Mouse (Mus musculus) spleen, postnatal 4 days (tissue): ENCODE measurements around the gene Mxra7.
"Not testable (repeated sequence)": the region's sequence is repeated elsewhere in the genome, so short reads cannot be mapped to it uniquely, and the experiment has no call there.

ENCODE experiments used
- DNase-seq, 2 experiments: peaks; one replicate each; pipeline ENCODE4 v3.0.0; 2022; ENCODE audit warnings: low spot score in 2 of 2

The Mxra7 gene

GRCm38 (mm10) chr11:116847187-116848085 is 19.6 kb upstream of the Mxra7 start:
- DNase-seq, result no peak

- DNase-seq, result no peak
Measured at GRCm38 (mm10) chr11:116846593-116847181, 18.8 kb upstream of the Mxra7 start.

- DNase-seq, result peak; percentile 97
Measured at GRCm38 (mm10) chr11:116843261-116844233, 15.7 kb upstream of the Mxra7 start, which contains the start of the genes Mettl23 and Jmjd6. Gene Mettl23, plus strand, starts transcription at chr11:116843278. Gene Jmjd6, minus strand, starts transcription at chr11:116843449.

GRCm38 (mm10) chr11:116842531-116843260 is 14.8 kb upstream of the Mxra7 start:
- DNase-seq, result peak; percentile 69 to 85

- no peak for DNase-seq
Measured at GRCm38 (mm10) chr11:116840748-116841147, 12.9 kb upstream of the Mxra7 start.

GRCm38 (mm10) chr11:116839601-116840000 is 11.8 kb upstream of the Mxra7 start:
- no peak for DNase-seq

GRCm38 (mm10) chr11:116838936-116839335 is 11.1 kb upstream of the Mxra7 start:
- DNase-seq, result no peak

GRCm38 (mm10) chr11:116837441-116837840 is 9.6 kb upstream of the Mxra7 start:
- DNase-seq, result no peak

GRCm38 (mm10) chr11:116836283-116836682 is 8.4 kb upstream of the Mxra7 start:
- DNase-seq, result no peak

GRCm38 (mm10) chr11:116834954-116835353 is 7.1 kb upstream of the Mxra7 start:
- no peak for DNase-seq

GRCm38 (mm10) chr11:116832172-116832685 is 4.4 kb upstream of the Mxra7 start:
- DNase-seq, result no peak

GRCm38 (mm10) chr11:116826550-116827504 is 1.0 kb downstream of the Mxra7 start:
- DNase-seq, result no peak

- no peak for DNase-seq
Measured at GRCm38 (mm10) chr11:116825230-116825629, 2.6 kb downstream of the Mxra7 start.

- not testable (repeated sequence) for DNase-seq
Measured at GRCm38 (mm10) chr11:116823885-116824284, 4.0 kb downstream of the Mxra7 start.

- no peak for DNase-seq
Measured at GRCm38 (mm10) chr11:116823255-116823654, 4.6 kb downstream of the Mxra7 start.

GRCm38 (mm10) chr11:116822626-116823025 is 5.2 kb downstream of the Mxra7 start:
- DNase-seq, result no peak

- DNase-seq, result no peak
Measured at GRCm38 (mm10) chr11:116822215-116822614, 5.6 kb downstream of the Mxra7 start.

GRCm38 (mm10) chr11:116821057-116821940 is 6.5 kb downstream of the Mxra7 start:
- DNase-seq, result no peak
